Mouse (Mus musculus): Measurements from ENCODE around the gene Mgat4a.
A peak's percentile ranks its signal among the peaks of the same experiment; 100 is the strongest.

Gene Mgat4a

DNA sequence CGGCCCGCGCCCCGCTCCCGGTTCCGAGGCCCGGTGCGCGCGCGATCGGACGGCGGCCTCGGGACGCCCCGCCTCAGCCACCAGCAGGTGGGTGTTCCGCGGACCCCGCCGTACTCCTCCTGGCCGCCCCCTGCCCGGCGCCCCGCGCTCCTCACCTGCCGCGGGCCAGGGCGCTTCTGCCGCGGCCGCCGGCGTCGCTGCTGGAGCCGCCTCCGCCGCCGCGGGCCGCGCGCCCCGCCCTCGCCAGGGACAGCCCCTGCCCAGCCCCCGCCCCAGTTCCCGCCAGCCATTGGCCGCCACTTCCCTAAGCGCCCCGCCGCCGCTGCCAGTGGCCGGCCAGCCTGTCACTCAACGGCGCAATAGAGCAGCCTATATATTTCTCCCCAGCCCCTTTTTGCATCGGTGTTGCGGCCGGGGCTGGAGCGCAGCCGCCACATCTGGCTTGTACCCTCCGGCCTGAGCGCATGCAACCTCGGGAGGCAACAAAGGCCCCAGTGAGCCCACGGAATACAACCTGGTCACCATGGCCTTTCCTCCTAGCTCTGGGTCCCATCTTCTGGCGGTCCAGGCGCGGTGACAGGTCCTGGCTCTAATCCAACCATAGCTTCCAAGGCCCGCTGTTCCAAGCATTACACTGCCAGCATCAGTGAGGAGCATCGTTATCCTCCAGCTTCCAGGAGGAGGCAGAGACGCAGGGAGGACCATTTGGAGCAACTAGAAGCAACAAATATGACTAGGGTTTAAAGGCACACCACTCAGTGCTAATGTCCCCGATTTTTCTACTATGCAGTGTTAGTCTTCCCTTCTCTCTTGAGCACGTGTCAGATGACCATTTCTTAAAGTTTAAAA is at the start of gene Mgat4a:
Gene Mgat4a (minus strand): TSS at position 207 of the 849 bp plus-strand sequence.
- DNase-seq, result peak; percentile 77

DNA sequence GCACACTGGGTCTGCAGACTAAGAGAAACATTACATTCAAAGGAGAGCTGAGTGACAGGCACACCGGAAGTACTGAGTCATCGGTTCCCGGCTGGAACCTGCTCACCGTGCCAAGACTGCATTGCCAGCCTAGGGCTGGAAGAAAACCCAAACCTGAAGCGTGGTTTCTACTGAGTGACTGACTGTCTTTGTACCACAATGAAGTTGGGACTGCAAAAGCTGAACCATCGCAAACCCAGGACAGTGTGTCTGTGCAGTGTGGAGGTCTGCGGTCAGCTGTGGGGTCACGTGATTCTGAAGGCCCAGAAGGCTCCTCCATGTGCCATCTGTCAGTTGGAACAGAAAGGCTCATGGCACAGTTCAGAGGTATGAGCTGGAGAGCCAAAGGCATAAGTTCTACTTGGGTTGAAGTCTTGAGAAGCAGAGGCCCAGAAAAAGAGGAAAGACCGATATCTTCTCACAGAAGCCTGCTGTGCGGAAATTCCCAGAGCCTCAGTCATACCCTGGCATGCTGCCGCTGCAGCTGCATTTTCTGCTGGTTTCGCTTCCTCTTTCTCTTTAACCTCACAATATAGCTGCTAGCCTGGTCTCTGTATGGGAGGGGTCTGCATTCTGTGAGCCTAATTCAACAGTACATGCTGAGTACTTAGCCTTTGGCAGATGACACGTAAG is 45.1 kb upstream of the Mgat4a start:
- peak; percentile 28 for DNase-seq

DNA sequence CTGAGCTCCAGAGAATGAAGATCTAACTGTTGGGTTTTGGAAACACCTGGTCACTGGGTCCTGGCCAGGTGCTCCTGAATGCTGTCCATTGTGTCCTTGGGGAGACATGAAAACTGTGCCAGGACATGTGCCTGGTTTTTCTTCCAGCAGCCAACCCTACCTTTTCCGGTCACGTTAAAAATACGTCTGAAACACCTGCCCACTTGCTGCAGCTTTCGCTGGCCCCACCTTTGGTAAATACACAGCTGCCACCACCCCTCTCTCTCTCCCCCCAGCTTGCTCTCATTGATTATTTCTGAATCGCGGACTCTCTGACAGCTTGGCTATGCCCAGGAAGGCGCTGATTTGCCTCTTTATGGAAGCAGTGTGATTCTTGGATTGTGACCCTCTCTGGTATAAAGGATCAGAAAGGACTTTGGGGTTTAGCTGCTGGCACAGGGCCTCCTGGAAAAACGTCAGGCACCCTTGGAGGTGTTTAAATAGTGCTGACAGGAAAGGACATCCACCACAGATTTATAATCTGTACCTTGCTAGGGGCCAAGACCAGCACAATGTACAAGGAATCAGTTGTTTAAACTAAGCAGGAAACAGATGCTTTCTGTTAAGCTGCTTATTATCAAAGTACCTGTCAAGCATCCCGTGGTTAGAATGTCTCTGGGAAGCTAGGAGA is 43.1 kb upstream of the Mgat4a start:
- DNase-seq, result no peak

DNA sequence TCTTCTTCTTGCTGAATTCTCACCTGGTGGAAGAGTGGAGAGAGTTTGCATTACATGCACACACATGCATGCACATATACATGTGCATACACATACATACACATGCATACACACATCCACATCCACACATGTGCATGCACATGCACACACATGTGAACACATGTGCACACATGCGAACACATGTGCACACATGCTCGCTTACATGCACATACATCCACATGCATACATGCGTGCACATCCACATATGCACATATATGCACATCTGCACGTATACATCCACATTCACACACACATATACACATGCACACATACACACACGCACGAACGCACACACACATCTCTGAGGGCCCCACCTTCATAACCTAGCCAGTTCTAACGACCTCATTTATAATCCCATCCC is 42.4 kb upstream of the Mgat4a start:
- DNase-seq, result no peak

DNA sequence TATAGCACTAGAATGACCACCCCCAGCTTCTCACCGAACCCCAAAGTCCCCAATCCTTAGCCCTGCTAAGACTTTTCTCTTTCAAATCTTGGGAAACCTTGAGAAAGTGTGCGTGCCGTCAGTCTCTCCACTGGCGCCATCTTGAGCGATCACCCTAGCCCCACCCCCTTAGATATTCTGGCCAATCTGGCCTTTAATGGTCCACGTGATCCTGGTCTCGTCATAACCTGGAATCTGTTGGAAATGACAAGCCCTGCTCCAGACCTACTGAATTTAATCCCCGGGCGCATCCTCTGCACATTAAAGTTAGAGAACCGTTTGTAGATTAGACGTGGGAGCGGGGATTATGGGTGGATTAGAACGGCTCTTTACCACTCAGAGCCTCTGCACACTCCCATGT is 38.9 kb upstream of the Mgat4a start:
- no peak for DNase-seq

DNA sequence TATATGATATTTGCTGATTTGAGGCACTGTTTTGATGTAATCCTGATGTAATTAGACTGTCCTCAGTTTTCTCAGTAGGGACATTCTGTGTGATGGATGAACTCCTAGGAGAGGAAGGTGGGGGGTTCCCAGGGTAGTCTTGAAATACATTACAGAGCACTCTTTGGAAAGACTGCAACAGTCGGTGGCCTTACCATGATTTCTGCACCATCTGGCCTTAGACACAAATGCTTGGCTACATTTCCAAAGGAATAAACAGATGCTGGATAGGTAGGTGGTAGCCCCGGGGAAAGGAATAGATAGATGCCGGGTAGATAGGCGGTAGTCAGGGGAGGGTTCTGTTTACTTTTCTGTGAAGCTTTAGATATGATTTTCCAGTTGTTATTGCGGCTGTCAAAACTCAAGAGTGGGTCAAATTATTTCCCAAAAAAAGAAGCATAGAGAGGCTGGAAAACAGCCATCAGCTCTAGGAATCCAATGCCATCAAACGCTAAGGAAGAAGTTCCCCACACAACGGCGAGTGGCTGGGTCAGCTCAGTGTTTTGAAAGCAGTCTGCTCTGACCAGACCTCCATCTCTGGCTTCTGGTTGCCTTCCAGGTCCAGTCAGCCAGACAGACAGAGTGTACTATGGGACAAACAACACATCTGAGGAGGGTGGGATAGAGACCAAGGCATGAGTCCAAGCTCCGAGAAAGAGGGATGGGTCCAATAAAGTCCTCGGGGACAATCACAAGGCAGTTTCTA is 31.9 kb upstream of the Mgat4a start:
- DNase-seq, result no peak

DNA sequence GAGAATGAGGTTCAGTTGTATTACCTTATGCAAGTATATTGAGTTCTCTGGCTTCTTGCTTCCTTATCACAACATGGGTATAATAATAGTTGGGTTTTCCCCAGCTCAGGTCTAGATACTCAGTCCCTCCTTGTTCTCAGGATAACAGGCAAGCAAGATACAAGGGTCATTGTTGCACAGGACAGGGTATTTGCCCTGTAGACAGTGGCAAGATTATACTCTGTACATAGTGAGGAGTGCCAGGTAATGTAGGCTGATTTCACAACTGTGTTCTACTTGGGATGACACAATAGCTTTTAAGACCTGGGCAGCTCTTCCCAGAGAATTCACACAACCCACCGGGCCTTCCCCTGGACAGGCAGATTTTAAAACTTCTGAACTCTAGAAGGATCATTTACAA is 27.6 kb upstream of the Mgat4a start:
- DNase-seq, result no peak

DNA sequence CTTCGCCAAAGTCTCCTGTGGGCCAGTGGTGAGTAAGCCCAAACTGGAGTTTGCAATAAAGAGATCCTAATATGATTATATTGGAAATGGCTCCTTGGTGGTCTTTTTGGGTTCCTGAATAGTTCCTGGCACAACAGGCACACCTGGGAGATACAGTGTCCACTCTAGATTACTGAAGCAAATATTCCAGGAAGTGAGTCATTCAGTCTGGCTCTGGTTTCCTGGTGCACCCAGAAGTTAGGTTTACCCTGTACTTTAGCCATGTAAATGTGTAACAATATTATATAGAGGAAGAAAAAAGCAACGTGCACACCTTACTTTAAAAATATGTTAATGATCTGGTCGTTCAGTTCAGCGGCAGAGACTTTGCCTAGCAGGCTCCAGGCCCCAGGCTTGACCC is 25.9 kb upstream of the Mgat4a start:
- DNase-seq, result no peak

DNA sequence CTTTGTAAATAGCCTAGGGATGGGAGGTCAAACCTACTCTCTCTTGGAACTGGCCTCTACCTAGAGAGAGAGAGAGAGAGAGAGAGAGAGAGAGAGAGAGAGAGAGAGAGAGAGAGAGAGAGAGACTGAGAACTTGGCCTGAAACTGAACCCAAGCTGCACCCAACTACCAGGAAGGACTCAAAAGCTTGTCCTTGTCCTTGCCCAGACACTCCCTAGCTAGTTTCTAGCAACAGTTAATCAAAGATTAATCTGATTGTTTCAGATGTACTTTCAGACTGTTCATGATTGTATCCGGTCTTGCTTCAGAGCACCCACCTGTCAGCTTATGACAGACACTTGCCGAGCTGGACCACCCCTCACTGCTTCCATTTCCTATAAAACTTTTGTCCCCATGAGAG is 25.5 kb upstream of the Mgat4a start:
- DNase-seq, result no peak

DNA sequence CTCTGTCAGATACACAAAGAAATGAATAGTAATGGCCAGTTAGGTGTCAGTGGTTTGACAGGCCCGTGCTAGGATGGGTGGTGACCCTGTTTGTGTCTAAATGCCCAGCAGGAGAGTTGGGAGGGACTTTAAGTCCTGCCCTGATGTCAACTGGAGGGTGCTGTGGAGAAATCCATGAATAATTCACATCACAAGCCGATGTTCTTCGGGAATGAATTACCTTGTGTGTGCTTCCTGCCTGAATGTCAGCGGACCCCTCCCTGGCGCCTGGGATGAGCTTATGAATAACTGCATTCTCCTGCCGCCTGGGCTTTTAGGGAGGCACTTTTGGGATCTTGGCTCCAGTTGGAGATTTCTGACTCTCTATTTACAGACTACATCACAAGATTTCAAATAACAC is 24.6 kb upstream of the Mgat4a start:
- DNase-seq, result no peak

DNA sequence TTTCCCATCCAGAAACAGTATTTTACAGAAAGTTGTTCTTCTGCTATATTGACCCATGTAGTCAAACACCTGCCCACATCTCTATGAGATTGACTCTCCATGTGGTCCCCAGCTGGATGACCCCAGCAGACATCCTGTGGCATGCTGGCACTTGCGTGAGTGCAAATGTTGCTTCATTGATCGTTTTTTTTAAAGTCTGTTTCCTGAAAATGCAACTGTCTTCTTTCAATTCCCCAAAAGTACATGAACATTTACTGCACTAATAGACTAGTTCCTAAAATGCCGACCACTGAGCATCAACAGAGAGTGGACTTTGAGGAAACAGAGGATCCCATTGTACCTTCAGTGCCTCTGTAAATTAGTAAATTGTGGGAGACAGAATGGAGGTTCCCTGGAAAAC is 21.1 kb upstream of the Mgat4a start:
- DNase-seq, result no peak

DNA sequence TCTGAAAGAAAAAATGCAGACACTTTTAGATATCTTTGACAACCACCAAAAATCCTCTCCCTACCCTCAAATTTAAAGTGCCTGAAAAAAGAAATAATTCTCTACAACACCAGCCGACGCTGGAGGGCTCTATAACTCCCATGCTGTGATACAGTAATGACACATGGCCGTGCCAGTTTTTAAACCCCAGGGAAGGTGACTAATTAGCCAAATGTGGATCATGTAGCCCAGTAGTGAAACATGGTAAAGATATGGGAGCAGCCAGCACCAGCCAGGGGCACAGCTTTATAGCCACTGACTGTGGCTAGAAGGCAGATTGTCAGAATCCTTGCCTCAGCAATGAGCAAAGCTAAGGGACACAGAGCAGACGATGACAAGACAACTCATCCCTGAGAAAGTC is 19.5 kb upstream of the Mgat4a start:
- no peak for DNase-seq

DNA sequence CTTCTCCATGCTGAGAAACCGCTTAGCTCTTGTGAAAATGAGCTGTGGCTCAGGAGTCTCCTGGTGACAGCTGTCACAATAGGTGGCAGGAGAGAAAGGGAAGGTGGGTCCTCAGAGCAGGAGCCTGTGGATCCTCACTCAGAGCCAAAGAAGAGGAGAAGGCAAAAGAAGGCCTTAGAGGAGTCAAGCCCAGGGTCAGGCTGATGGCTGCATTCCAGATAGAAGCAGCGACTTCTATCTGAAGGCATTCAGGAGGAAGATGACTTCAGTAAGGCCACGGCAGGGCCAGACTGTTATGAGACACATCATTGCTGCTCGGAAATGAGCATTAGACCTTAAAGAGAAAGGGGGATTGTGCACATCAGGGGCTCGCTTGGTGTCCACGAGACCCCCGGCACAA is 11.2 kb upstream of the Mgat4a start:
- no peak for DNase-seq

DNA sequence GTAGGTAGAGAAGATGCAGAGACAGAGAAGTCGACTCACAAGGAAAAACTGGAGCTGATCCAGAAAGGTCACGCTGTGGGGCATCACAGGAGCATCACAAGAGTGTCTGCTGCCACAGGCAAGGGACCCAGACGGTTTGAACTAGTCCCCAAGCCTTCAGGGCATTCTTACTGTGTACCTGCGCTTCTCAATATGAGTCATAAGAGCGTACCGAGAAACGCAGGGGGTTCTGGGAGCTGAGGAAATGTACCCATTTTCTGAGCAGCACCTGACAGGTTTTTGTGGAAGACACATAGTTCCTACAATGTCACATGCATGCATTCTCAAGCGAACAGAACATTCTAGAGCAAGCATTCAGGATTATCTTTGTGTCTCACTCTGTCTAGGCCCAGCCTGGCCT is 8.7 kb upstream of the Mgat4a start:
- no peak for DNase-seq

DNA sequence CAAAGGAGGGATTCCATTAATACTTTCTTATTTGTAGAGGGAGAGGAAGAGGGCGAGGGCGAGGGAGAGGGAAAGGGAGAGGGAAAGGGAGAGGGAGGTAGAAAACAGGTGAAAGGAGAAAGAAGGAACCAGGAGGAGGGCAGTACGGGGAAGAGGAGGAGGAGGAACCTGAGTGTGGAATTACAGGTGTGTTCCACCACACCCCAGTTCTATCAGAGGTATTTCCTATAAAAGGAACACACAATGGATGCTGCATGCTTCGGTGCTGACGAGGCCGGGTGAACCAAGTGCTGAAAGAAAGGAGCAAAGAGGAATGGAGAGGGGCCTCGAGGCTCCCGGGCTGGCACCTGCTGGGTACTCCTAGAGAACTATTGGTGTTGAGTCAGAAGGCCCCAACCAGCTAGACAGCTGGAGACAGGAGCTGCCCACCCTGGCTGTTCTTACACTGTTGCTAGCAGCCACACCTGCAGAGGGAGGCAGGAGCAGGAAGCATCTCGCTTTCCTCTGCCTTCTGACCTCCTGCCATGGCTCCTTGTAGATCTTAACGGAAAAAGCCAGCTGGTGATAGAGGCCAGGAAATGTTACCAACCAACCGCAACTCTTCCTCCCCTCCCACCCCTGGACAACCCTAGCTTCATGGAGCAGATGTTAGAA is 5.7 kb upstream of the Mgat4a start:
- no peak for DNase-seq

DNA sequence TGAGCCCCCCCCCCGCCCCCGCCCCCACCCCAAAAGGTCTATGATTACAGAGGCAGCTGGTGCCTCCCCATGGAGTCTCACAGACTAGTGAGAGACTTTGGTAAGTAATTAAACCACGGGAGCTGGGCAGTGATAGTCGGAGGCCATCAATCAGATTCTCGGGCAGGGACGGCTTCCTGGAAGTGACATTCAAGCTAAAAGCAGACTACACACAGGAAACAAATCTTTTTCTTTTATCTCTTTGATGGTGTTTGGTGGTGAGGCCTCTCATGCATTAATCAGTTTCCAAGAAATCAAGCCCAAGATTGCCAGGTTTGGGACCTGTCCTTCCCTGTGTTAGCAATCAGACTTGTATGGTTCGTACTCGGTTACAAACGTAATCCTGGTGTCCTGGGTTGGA is 3.4 kb upstream of the Mgat4a start:
- no peak for DNase-seq

DNA sequence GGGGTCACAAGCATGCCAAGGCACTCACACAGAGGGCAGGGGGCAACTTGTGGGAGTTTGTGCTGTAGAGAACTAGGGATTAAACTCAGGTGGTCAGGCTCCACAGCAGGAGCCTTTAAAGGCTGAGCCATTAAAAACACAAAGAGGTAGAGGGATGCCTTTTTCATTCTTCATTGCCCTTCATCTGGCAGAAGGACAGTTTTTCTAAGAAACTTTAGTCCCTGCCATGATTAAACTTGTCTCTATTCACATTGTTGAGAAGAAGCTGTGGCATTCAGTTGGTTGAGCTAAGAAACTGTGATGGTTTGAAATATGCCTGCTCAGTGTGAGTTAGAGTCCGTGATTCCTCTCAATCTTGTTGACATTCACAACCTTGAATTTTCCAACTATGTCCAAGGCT is 2.2 kb upstream of the Mgat4a start:
- no peak for DNase-seq

DNA sequence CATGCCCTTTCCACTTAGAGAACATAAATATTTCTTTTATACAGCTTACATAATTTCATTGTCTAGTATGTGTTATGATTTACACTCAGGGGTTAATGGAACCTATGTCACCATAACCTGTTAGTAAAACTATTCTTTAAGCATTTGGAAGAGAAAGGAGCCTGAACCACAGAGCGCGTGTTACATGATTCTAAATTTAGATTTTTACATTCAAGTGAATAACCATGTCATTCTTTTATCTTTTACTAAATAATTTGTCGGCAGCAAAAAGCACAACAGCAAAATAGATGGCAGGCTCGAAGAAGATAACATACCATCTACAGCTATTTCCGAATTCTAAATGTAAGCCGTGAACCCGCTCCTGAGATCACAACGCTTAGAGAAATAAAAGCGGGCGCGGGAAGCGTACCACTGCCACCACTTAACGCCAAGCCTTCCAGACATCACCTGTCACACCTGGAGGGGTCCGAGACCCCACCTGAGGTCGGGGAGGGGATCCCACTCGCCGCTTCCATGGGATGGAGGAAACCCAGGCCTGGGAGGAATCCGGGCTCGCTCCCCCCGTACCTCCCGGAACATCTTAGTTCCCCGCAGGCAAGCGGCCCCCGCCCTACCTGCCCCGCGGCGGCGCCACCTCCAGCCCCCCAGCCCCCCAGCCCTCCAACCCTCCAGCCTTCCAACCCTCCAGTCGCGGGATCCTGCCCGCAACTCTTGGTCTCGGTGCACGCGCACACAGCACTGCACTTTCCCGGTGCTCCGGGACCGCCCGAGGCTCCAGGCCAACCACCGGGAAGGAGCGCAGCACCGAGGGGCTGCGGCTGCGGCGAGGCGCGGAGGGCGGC is 627 bp downstream of the Mgat4a start:
- no peak for DNase-seq

DNA sequence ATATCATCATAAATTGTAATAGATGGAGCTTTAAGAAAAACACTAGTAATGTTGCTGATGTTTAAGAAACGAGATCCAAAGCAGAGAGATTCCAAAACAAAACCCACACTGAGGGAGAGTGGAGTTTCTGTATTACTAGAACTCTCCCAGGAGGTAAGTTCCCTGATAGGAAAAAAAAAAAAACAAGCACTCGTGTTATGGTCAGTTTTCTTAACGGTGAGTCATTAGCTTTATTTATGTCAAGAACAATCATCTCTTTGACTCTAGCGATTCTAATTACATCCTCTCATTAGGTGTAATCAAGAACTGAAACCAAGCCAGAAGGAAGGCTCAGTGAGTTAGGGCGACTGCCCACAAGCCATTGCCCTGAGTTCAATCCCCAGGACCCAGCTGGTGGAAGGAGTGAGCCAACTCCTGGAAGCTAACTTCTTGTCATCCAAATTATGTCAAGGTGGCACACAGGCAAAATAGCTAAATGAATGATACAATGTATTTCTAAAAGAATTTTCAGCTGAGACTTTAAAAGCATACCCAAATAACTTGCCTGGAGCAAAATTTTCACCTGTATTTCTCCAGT is 6.2 kb downstream of the Mgat4a start:
- no peak for DNase-seq

DNA sequence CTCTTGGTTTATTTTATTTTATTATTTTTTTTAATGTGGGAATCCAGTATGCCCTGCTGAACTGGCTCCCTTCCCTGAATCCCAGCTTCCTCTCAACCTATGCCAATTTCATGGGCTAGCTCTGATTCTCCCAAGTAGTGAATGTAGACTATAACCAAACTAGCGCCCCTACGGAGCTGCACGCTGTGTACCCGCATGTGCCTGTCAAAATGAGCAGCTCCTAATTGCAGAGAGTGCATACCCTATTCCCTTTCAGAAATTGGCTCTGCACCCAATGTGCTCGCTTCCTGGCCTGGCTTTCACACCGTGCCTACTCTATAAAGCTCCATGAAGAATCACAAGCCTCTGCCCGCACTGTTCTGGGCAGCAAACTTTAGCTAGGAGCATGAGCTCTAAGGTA is 7.6 kb downstream of the Mgat4a start:
- DNase-seq, result no peak

DNA sequence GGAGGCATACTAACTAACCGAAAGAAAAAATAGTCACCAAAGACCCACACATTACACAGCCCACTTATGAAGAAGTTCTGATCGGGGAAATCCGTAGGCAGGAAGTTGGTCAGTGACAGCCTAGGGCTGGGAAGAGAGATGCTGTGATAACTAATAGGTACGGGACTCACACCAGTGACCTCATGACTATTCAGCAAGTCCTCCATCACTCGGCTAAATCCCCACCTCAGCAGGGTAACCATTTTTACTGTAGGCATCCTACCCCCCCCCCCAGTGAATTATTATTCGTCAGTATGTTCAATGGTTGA is 8.3 kb downstream of the Mgat4a start:
- no peak for DNase-seq

Measured in kidney, adult 9 months (tissue).